Mouse (Mus musculus): ENCODE results near the gene Tmc8.

- TF ChIP-seq CTCF (IDR thresholded peaks at IDR 0.05; ENCODE audit: borderline replicate concordance, insufficient read depth, low read length) = no peak
- 0 out of 2 replicates have a peak, but pooled peaks have one; percentile 24 for TF ChIP-seq POLR2A (IDR thresholded peaks at IDR 0.05; ENCODE audit: low read depth, low read length)
Measured at GRCm38 (mm10) chr11:117822728-117823241, 40.9 kb downstream of the Tmc8 start.
